ENCODE assay signal across 6 mouse cellular contexts in genomic region chr12:8689882-8690281, GRCm38 (mm10). TPM values are rescaled to one million over a fixed set of nuclear protein-coding genes. Genes with fewer than 3 reads are reported as not detected.
DNase-seq lines count a peak whose midpoint lies in the region; ATAC-seq and TF ChIP-seq lines count a peak whose summit lies in the region.
"Not testable (repeated sequence)": the region's sequence is repeated elsewhere in the genome, so short reads cannot be mapped to it uniquely, and the experiment has no call there.

No protein-coding gene starts in this region.

- H3K4me2 ChIP-seq in CH12.LX (ENCODE audit: insufficient read depth, low read depth, poor library complexity, severe bottlenecking) = not testable (repeated sequence)

- not testable (repeated sequence) for TF ChIP-seq RAD21 in CH12.LX (IDR thresholded peaks at IDR 0.05; ENCODE audit: low read depth, low read length); MEL (IDR thresholded peaks at IDR 0.05; ENCODE audit: low read depth, low read length)

- not testable (repeated sequence) for TF ChIP-seq CTCF in CH12.LX (conservative IDR thresholded peaks at IDR 0.05 in 1 of 2, IDR thresholded peaks at IDR 0.05 in 1 of 2; ENCODE audit: low read depth in 2 of 2, low read length in 2 of 2); MEL (IDR thresholded peaks at IDR 0.05 in 2 of 3, conservative IDR thresholded peaks at IDR 0.05 in 1 of 3; ENCODE audit: control insufficient read depth in 1 of 3, insufficient read depth in 1 of 3, low read depth in 2 of 3, low read length in 3 of 3, poor library complexity in 1 of 3, severe bottlenecking in 1 of 3)

- not testable (repeated sequence) for TF ChIP-seq EP300 in CH12.LX (IDR thresholded peaks at IDR 0.05; ENCODE audit: low read length); MEL (IDR thresholded peaks at IDR 0.05; ENCODE audit: low read depth in 1 of 2, low read length in 2 of 2)

- H3K4me1 ChIP-seq in CH12.LX (ENCODE audit: control insufficient read depth in 1 of 2, insufficient read depth in 2 of 2); MEL (ENCODE audit: control insufficient read depth in 1 of 2, insufficient read depth in 2 of 2, low read length in 2 of 2): not testable (repeated sequence)

- not testable (repeated sequence) for H3K9ac ChIP-seq in CH12.LX (ENCODE audit: insufficient read depth, low read depth); MEL (ENCODE audit: control insufficient read depth, low read depth, low read length, poor library complexity, severe bottlenecking)

- H3K4me3 ChIP-seq in CH12.LX (replicated peaks in 1 of 3; ENCODE audit: low read depth in 2 of 3, low read length in 2 of 3, poor library complexity in 1 of 3); MEL (ENCODE audit: control insufficient read depth in 1 of 2, insufficient read depth in 1 of 2, low read depth in 2 of 2, low read length in 2 of 2): not testable (repeated sequence)

- in situ Hi-C loops in CH12.LX (cut with MboI; ENCODE audit: low pct_ligation_motif_present, low pct_unique_long_range_greater_than_20kb, low sequenced_read_pairs) = not testable (repeated sequence)

- 0 out of 2 replicates have a peak, but pooled peaks have one; percentile 45 for ATAC-seq in common myeloid progenitor, adult 5-6 weeks (replicated peaks; ENCODE audit: low read depth, poor library complexity, severe bottlenecking)
- peak; percentile 42; the same call in 1 of the 2 replicates for ATAC-seq in megakaryocyte progenitor cell, adult 5-6 weeks (replicated peaks; ENCODE audit: poor library complexity)

- not testable (repeated sequence) for H3K27ac ChIP-seq in CH12.LX (ENCODE audit: insufficient read depth, low read depth); MEL (ENCODE audit: control insufficient read depth, low read depth, low read length)

- not testable (repeated sequence) for H3K27me3 ChIP-seq in CH12.LX (replicated peaks); MEL (ENCODE audit: control insufficient read depth in 1 of 2, insufficient read depth in 2 of 2, low read length in 2 of 2)

- dilution Hi-C loops in CH12.LX (cut with MboI; ENCODE audit: extremely low pct_ligation_motif_present, extremely low pct_unique_long_range_greater_than_20kb, low sequenced_read_pairs) = not testable (repeated sequence)

- H3K79me2 ChIP-seq in CH12.LX (replicated peaks; ENCODE audit: control insufficient read depth, extremely low read depth, insufficient read depth, poor library complexity, severe bottlenecking) (peaks cover 79% of the 10 kb centered on the region), MEL (ENCODE audit: control insufficient read depth, insufficient read depth, low read length, poor library complexity) (peaks cover 57% of the 10 kb centered on the region)

- H3K36me3 ChIP-seq in CH12.LX (replicated peaks in 1 of 2; ENCODE audit: control insufficient read depth in 1 of 2, insufficient read depth in 1 of 2, low read length in 1 of 2) (peaks cover 0 to 33% of the 10 kb centered on the region in 2 experiments), MEL (ENCODE audit: control insufficient read depth in 1 of 2, insufficient read depth in 2 of 2, low read length in 2 of 2) (peaks cover 20 to 27% of the 10 kb centered on the region in 2 experiments)

- not testable (repeated sequence) for H3K9me3 ChIP-seq in CH12.LX (replicated peaks; ENCODE audit: low read length); MEL (replicated peaks; ENCODE audit: insufficient read depth, low read length)

- TF ChIP-seq POLR2A in CH12.LX (IDR thresholded peaks at IDR 0.05; ENCODE audit: low read depth, low read length); MEL (IDR thresholded peaks at IDR 0.05; ENCODE audit: control insufficient read depth in 1 of 2, insufficient read depth in 1 of 2, low read depth in 1 of 2, low read length in 2 of 2, poor library complexity in 1 of 2): not testable (repeated sequence)

- peak; percentile 29 for DNase-seq in A20 (ENCODE audit: low read depth, low spot score)
- DNase-seq in CH12.LX (ENCODE audit: extremely low read depth) = not testable (repeated sequence)
- peak; percentile 43 for DNase-seq in MEL (ENCODE audit: low read depth, low spot score)
- DNase-seq in induced T-regulatory cell, adult 2 months (ENCODE audit: low read depth) = peak; percentile 25

TF ChIP-seq in CH12.LX, 34 proteins besides CTCF, POLR2A, EP300 and RAD21:
- TF ChIP-seq ZNF384 (IDR thresholded peaks at IDR 0.05; ENCODE audit: low read depth, low read length) = peak; percentile 55; the same call in 1 of the 2 replicates
TF ChIP-seq in CH12.LX: peak in this region for 1; not testable (repeated sequence) for 33.

TF ChIP-seq in MEL, 35 proteins besides CTCF, POLR2A, EP300 and RAD21:
- 0 out of 2 replicates have a peak, but pooled peaks have one; percentile 30 for TF ChIP-seq GATA1 (IDR thresholded peaks at IDR 0.05; ENCODE audit: low read depth, low read length)
- TF ChIP-seq ZNF384 (IDR thresholded peaks at IDR 0.05; ENCODE audit: low read depth, low read length) = peak; percentile 77

RNA-seq across cellular contexts. Expression of gene Pum2, which starts 15.9 kb away (rescaled TPM):
- total RNA-seq in CH12.LX (2012; rRNA removed) (52.9 and 61.0 TPM in 2 replicates), CH12.LX (2014; rRNA removed) (90.2 and 97.5 TPM in 2 replicates), MEL (2012; rRNA removed) (62.9 and 67.7 TPM in 2 replicates)
- polyA plus RNA-seq in CH12.LX (2012; ENCODE audit: insufficient read length, low read depth) (62.7 and 75.4 TPM in 2 replicates), MEL (2012; ENCODE audit: insufficient read depth in 1 of 2, insufficient read length in 2 of 2, low read depth in 1 of 2, low replicate concordance in 2 of 2, missing spikeins in 1 of 2) (100 to 1,000 TPM in 1 of 2 experiments, 10 to 100 TPM in 1; 87.8 to 140 TPM)
- 201 and 210 TPM in 2 replicates for total RNA-seq in common myeloid progenitor, adult 5-6 weeks (2017)
- 164 and 166 TPM in 2 replicates for total RNA-seq in megakaryocyte progenitor cell, adult 5-6 weeks (2015)
- total RNA-seq in megakaryocyte progenitor cell, adult 5-6 weeks (2017) = 116 and 129 TPM in 2 replicates
